Mouse (Mus musculus) right cerebral cortex, postnatal 10 days (tissue): Measurements from ENCODE around the gene Taf9.

Experiments used
- DNase-seq, 2 experiments: peaks; one replicate each; pipeline ENCODE4 v3.0.0; 2021; ENCODE audit warnings: low spot score in 2 of 2

Gene Taf9

DNA sequence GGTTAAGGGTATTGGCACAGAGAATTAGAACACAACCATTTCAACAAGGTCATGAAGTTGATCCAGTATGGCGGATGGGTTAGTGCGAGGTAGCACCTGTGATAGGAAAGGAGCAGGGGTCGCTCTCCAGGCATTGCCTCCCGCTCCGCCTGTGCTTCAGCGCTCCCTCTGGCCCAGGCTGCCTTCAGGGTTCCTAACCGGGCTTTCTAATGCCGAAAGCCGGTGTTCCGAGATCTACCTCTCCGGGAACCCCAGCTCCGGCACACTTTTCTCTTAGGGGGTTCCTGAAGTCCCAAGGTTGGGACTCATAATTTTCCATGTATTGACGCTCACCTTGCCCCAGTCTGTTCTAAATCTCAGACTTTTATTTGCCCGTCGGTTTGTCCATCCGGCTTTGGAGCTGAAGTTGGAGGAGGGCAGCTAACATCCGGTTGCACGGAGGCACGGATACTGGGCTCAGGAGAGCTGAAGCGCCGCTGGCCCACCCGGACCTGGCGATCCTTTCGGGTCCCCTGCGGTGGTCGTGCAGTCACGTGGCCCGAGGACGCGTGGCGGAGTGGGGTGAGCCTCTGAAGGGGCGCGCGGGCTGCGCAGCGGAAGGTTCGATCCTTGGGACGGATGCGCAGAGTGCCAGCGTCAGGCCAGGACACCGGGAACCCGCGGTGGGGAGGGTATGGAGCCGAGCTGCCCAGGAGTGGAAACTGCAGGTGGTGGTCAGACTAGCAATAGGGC is 18.1 kb downstream of the Taf9 start, which contains the start of gene Ccdc125:
Gene Ccdc125 (plus strand): TSS at position 427 of the 732 bp plus-strand sequence.
- DNase-seq: no peak

DNA sequence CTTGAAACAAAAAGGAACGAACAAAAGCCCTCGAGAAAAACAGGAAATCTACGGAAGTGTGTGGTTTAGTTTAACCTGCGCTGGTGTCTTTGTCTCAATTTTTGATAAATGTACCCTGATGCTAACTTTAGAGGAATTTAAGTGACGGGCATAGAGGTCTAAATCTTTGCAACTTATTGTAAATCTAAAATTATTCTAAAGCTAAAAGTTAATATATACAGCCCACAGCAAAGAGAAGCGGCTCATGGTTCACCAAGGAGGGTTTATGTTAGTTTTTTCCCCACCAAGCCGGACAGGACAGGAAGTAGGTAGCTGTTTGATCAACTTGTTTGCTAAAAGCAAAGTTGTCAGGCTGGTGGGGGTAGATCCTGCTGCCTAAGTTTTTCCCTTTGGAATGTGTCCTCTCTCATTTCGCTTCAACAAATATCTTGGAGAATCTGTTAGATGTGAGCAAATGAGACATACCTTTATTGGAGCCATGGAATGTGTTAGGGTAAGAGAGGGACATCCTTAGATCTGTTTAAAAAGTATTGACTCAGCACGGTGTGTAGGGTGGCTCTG is 18.9 kb downstream of the Taf9 start:
- DNase-seq: no peak

DNA sequence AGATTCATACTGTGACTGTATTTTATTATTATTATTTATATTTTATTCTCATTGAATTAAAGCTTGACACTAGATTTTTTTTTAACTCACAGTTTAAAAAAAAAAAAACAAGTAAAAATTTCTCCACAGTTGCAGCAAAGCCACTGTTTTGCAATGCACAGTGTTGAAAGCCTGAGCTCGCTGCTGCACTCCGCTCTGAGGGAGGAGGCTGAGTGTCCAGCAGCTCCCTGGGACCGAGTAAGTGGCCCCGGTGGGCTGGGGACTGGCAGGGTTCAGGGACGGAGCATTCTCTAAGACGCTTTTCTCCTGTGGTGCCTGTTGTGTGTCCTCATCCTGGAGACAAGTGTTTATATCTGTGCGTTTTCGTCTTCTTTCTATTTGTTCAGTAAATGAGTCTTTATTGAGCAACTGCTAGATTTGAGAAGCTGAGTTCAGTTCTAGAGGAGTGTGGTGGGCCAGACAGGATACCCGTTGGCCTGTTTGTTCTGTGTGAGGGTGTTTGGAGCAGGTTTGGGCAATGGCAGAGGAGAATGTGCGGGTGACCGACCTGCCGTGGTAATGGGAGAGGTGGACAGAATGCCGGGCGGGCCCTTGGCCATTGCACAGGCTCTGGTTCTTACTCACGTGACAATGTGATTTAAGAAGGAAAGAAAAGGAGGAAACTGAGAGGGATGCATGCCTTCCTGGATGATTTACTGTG is 24.7 kb downstream of the Taf9 start:
- DNase-seq: no peak

GRCm38 (mm10) chr13:100681615-100682014 is 30.2 kb downstream of the Taf9 start:
- no peak for DNase-seq

- DNase-seq: no peak
These were observed 31.5 kb downstream of the Taf9 start for GRCm38 (mm10) chr13:100682837-100683236.

DNA sequence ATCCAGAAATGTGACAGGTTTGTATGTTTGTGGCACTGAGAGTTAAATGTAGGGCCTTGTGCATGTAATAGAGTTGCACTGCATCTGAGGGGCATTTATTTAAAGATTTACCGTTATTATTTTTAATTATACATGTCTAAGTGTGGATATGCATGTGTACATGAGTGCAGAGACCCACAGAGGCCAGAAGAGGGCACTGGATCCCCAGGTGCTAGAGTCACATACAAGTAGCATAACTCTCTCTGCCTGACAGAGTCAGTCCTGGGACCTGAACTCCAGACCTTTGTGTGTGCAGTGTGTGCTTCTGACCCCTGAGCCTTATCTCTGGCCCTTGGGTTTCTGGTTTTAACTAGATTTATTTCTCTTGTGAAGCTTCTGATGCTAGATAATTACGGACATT is 33.0 kb downstream of the Taf9 start:
- DNase-seq: no peak

GRCm38 (mm10) chr13:100687513-100687912 is 36.1 kb downstream of the Taf9 start:
- no peak for DNase-seq

DNA sequence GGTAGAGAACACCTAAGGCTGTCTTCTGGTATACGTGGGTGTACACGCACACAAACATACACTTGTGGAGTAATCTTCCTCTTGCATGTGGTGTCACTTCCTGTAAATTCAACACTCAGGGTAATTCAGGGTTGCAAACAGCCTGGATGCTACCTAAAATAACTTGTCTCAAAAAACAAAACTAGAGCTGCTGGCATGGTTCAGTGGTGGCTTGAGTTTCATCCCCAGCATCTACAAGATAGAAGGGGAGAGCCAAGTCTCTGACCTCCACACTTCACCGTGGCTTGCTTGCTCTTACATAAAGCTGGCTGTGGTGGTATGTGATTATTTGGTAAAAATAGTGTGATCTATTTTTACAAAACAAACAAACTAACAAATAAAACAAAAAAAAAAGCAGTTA is 46.2 kb downstream of the Taf9 start:
- DNase-seq: no peak

- DNase-seq: no peak
These were observed 47.5 kb downstream of the Taf9 start for GRCm38 (mm10) chr13:100698866-100699265.

DNA sequence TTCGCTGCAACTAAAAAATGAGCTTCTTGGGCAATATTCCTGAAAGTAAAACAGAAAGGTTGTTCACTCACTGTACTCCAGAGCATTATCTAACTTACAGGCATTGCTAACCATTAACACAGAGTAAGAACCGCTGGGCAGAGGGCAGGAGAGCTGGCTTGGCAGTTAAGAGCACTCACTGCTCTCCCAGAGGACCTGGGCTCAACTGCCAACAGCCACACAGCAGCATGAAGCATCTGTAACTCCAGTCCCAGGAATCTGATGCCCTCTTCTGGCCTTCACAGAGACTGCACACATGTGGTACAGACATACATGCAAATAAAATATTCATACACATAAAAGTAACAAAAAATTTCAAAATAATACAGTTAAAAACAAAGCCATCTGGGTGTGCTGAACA is 52.1 kb downstream of the Taf9 start:
- no peak for DNase-seq
